Mouse (Mus musculus): ENCODE results near the gene Srpk2. TPM values are rescaled to one million over a fixed set of nuclear protein-coding genes. Genes with fewer than 3 reads are reported as not detected.

Srpk2 gene
- total and polyA plus RNA-seq, 3 experiments, result 20.6 to 31.1 (median 23.3) TPM

DNA sequence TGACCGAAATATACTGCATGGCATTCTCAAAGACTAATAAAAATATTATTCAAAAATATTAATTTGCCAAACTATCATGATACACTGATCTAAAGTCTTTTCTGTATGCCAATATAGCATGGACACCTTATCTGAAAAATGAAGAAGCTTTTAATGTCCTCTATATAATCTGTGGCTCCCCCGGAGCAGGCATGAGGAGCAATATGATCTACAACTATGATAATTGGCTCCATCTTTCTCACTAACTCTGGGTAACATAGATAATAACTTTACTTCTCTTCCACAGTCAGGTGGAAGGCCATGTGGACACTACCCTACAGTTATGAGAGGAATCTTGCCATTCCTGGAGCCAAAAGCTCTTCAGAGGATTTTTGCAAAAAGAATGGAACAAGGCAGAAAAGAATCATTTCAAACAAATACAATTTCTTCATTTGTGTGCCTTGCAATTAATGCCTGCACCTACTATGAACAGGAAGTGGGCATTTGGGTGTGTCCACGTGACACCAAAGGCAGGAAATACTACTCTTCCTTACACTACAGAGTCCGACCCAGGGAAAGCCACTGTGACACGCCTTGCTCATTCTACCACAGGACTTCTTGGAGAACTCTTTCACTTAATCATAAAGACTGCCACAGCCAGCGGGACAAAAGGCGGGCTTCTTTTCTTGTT lies 80.2 kb downstream of the Srpk2 start:
- Histone ChIP-seq H3K36me3 (replicated peaks in 1 of 2; ENCODE audit: control insufficient read depth in 1 of 2, insufficient read depth in 1 of 2, low read length in 1 of 2) (peaks cover 4 to 38% of the 10 kb centered on the region in 2 experiments), H3K79me2 (replicated peaks; ENCODE audit: control insufficient read depth, extremely low read depth, insufficient read depth, poor library complexity, severe bottlenecking) (peaks cover 12% of the 10 kb centered on the region; the same call in 1 of the 2 replicates), H3K4me2 (ENCODE audit: insufficient read depth, low read depth, poor library complexity, severe bottlenecking) (no peak overlapping the region), H3K9me3 (replicated peaks; ENCODE audit: low read length) (no peaks in the 10 kb centered on the region), H3K27me3 (replicated peaks) (no peaks in the 10 kb centered on the region), H3K4me1 (ENCODE audit: control insufficient read depth in 1 of 2, insufficient read depth in 2 of 2) (peaks cover 0 to 19% of the 10 kb centered on the region in 2 experiments; a peak in 2 of 4 replicates), H3K27ac (ENCODE audit: insufficient read depth, low read depth) (no peak overlapping the region), H3K4me3 (replicated peaks in 1 of 3; ENCODE audit: low read depth in 2 of 3, low read length in 2 of 3, poor library complexity in 1 of 3) (no peak overlapping the region), H3K9ac (ENCODE audit: insufficient read depth, low read depth) (no peak overlapping the region)
- TF ChIP-seq ZKSCAN1 (IDR thresholded peaks at IDR 0.05; ENCODE audit: borderline replicate concordance, low read depth, low read length) (no peak), E2F4 (IDR thresholded peaks at IDR 0.05; ENCODE audit: insufficient replicate concordance, low read depth, low read length) (no peak), KAT2A (IDR thresholded peaks at IDR 0.05; ENCODE audit: insufficient replicate concordance, low read length) (no peak), USF1 (IDR thresholded peaks at IDR 0.05; ENCODE audit: low read depth, low read length) (no peak), CTCF (conservative IDR thresholded peaks at IDR 0.05 in 1 of 2, IDR thresholded peaks at IDR 0.05 in 1 of 2; ENCODE audit: low read depth in 2 of 2, low read length in 2 of 2) (no peak), EP300 (IDR thresholded peaks at IDR 0.05; ENCODE audit: low read length) (no peak), NRF1 (IDR thresholded peaks at IDR 0.05; ENCODE audit: low read depth, low read length) (no peak), POLR2A (IDR thresholded peaks at IDR 0.05; ENCODE audit: low read depth, low read length) (no peak), MAZ (IDR thresholded peaks at IDR 0.05; ENCODE audit: low read depth, low read length) (no peak), PAX5 (IDR thresholded peaks at IDR 0.05; ENCODE audit: low read length) (no peak), ZMIZ1 (IDR thresholded peaks at IDR 0.05; ENCODE audit: low read depth, low read length) (no peak), BHLHE40 (IDR thresholded peaks at IDR 0.05; ENCODE audit: low read depth, low read length) (no peak), MEF2A (IDR thresholded peaks at IDR 0.05; ENCODE audit: borderline replicate concordance, low read depth, low read length) (no peak), MYC (IDR thresholded peaks at IDR 0.05; ENCODE audit: low read depth, low read length) (no peak), TBP (conservative IDR thresholded peaks at IDR 0.05; ENCODE audit: low read depth, low read length) (no peak), ELF1 (IDR thresholded peaks at IDR 0.05; ENCODE audit: low read depth, low read length) (no peak), CHD2 (IDR thresholded peaks at IDR 0.05; ENCODE audit: low read length) (no peak), RCOR1 (conservative IDR thresholded peaks at IDR 0.05; ENCODE audit: low read depth, low read length) (no peak), UBTF (IDR thresholded peaks at IDR 0.05; ENCODE audit: low read depth, low read length) (no peak)
- dilution Hi-C loops (cut with MboI; ENCODE audit: extremely low pct_ligation_motif_present, extremely low pct_unique_long_range_greater_than_20kb, low sequenced_read_pairs), result no loop called here
- no peak for DNase-seq (ENCODE audit: extremely low read depth)
- in situ Hi-C loops (cut with MboI; ENCODE audit: low pct_ligation_motif_present, low pct_unique_long_range_greater_than_20kb, low sequenced_read_pairs), result no loop called here

DNA sequence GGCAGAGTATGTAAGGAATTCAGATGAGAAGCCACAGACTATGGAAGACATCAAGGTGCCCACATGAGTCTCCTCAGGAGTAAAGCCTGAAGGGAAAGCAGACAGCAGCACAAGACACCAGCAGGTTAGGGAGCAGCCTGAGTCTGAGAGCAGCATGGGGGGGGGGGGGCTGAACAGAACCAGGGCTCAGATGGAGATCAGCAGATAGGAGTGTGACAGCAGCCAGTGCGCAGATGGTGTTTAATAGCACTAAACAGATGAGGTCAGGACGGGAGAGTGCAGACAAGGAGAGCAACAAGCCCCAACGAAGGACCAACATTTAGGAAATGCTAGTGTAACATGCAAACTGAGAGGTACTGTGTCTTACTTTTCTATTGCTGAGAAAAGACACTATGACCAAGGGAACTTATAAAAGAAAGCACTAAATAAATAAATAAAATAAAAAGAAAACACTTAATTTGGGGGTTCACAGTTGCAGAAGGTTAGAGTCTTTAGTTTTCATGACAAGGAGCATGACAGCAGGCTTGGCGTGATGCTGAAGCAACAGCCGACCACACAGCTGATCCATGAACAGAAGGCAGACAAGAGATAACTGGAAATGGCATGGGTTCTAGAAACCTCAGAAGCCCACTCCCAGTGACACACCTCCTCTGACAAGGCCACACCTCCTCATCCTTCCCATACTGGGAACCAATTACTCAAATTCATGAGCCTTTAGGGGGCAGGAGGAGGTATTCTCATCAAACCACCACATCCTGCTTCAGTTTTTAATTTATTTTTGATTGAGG lies 84.5 kb downstream of the Srpk2 start:
- H3K36me3 ChIP-seq (replicated peaks in 1 of 2; ENCODE audit: control insufficient read depth in 1 of 2, insufficient read depth in 1 of 2, low read length in 1 of 2), result peaks cover 4 to 36% of the 10 kb centered on the region in 2 experiments
- no peak overlapping the region for H3K9ac ChIP-seq (ENCODE audit: insufficient read depth, low read depth)
- peaks cover 5% of the 10 kb centered on the region for H3K79me2 ChIP-seq (replicated peaks; ENCODE audit: control insufficient read depth, extremely low read depth, insufficient read depth, poor library complexity, severe bottlenecking)
- no peaks in the 10 kb centered on the region for H3K27me3 ChIP-seq (replicated peaks)
- in situ Hi-C loops (cut with MboI; ENCODE audit: low pct_ligation_motif_present, low pct_unique_long_range_greater_than_20kb, low sequenced_read_pairs), result no loop called here
- TF ChIP-seq MXI1 (IDR thresholded peaks at IDR 0.05; ENCODE audit: low read depth, low read length), result no peak
- TF ChIP-seq USF2 (conservative IDR thresholded peaks at IDR 0.05; ENCODE audit: low read depth, low read length), result no peak
- TF ChIP-seq ZNF384 (IDR thresholded peaks at IDR 0.05; ENCODE audit: low read depth, low read length), result no peak
- DNase-seq (ENCODE audit: extremely low read depth), result no peak
- H3K4me3 ChIP-seq (replicated peaks in 1 of 3; ENCODE audit: low read depth in 2 of 3, low read length in 2 of 3, poor library complexity in 1 of 3), result no peak overlapping the region
- dilution Hi-C loops (cut with MboI; ENCODE audit: extremely low pct_ligation_motif_present, extremely low pct_unique_long_range_greater_than_20kb, low sequenced_read_pairs), result no loop called here
- no peak overlapping the region for H3K4me2 ChIP-seq (ENCODE audit: insufficient read depth, low read depth, poor library complexity, severe bottlenecking)
- H3K4me1 ChIP-seq (ENCODE audit: control insufficient read depth in 1 of 2, insufficient read depth in 2 of 2), result peaks cover 8 to 31% of the 10 kb centered on the region in 2 experiments
- H3K9me3 ChIP-seq (replicated peaks; ENCODE audit: low read length), result no peaks in the 10 kb centered on the region
- no peak overlapping the region for H3K27ac ChIP-seq (ENCODE audit: insufficient read depth, low read depth)
